Mouse (Mus musculus) heart, embryonic 11.5 days (tissue): Measurements from ENCODE around the gene Htr1d. TPM values are rescaled to one million over a fixed set of nuclear protein-coding genes. Genes with fewer than 3 reads are reported as not detected.
A peak's percentile ranks its signal among the peaks of the same experiment; 100 is the strongest.

Experiments
- ATAC-seq: fragments of 200-750 bp; cut with Nextera tagmentation; replicated peaks from 2 replicates; pipeline ENCODE4 v1.8.0; 2017; ENCODE audit warnings: moderate library complexity; ENCODE audit not compliant: insufficient number of reproducible peaks, low FRiP score, low TSS enrichment
- H3K27ac ChIP-seq: fragments of 300-500 bp; sonication (generic); 2 replicates; pipeline ENCODE4 v1.5.1; 2014; ENCODE audit warnings: mild to moderate bottlenecking, low read depth, low read length
- H3K27me3 ChIP-seq: fragments of 300-500 bp; sonication (generic); 2 replicates; pipeline ENCODE4 v1.6.1; 2014; ENCODE audit warnings: mild to moderate bottlenecking, low read length, mixed read lengths; ENCODE audit not compliant: control insufficient read depth, insufficient read depth
- H3K36me3 ChIP-seq: fragments of 300-500 bp; sonication (generic); 2 replicates; pipeline ENCODE4 v1.6.1; 2014; ENCODE audit warnings: mild to moderate bottlenecking, low read length, moderate library complexity, mixed read lengths; ENCODE audit not compliant: control insufficient read depth, insufficient read depth
- H3K4me1 ChIP-seq: fragments of 300-500 bp; sonication (generic); 2 replicates; pipeline ENCODE4 v1.6.1; 2014; ENCODE audit warnings: low read length; ENCODE audit not compliant: control insufficient read depth, insufficient read depth
- H3K4me2 ChIP-seq: fragments of 300-500 bp; sonication (generic); 2 replicates; pipeline ENCODE4 v1.6.1; 2014; ENCODE audit warnings: mild to moderate bottlenecking, moderate library complexity
- H3K4me3 ChIP-seq: fragments of 300-500 bp; sonication (generic); 2 replicates; pipeline ENCODE4 v1.5.1; 2014; ENCODE audit warnings: low read depth, low read length
- H3K9ac ChIP-seq: fragments of 300-500 bp; sonication (generic); 2 replicates; pipeline ENCODE4 v1.6.1; 2014; ENCODE audit warnings: mild to moderate bottlenecking, low read depth, low read length, moderate library complexity
- H3K9me3 ChIP-seq: fragments of 300-500 bp; sonication (generic); replicated peaks from 2 replicates; pipeline ENCODE4 v1.6.1; 2016; ENCODE audit warnings: low read length; ENCODE audit not compliant: control insufficient read depth
- WGBS: fragments of 180-500 bp; shearing (Covaris S2); extraction: QIAGEN DNeasy Blood & Tissue Kit; methylation state at CpG from one replicate; pipeline ENCODE4 v1.1.7; 2014; ENCODE audit not compliant: insufficient replicate concordance; 5-methylcytosine and 5-hydroxymethylcytosine counted together
- polyA plus RNA-seq: library from polyadenylated mRNA; unstranded; fragments of >200 nt; fragmentation: Nextera tagmentation; extraction: Ambion mirVana; gene quantifications from 2 replicates; pipeline ENCODE4 v1.2.1, GENCODE M21; 2014

Htr1d gene
- polyA plus RNA-seq, 1 experiment from 2014 or later: not detected

GRCm38 (mm10) chr4:136441354-136442043 is 18.2 kb downstream of the Htr1d start:
- ATAC-seq: no peak
- H3K4me3 ChIP-seq: no peak overlapping the region
- H3K4me1 ChIP-seq: peaks cover 5% of the 10 kb centered on the region; the same call in 1 of the 2 replicates
- no peak overlapping the region for H3K27ac ChIP-seq
- 62% methylated on average over 15 of the region's 15 CpGs for WGBS
- no peaks in the 10 kb centered on the region for H3K36me3 ChIP-seq
- H3K27me3 ChIP-seq: no peaks in the 10 kb centered on the region
- no peaks in the 10 kb centered on the region for H3K9me3 ChIP-seq
- H3K4me2 ChIP-seq: no peak overlapping the region
- H3K9ac ChIP-seq: 0 out of 2 replicates have a peak overlapping the region, but pooled peaks have one; percentile 16

- no peaks in the 10 kb centered on the region for H3K36me3 ChIP-seq
- H3K9ac ChIP-seq: no peak overlapping the region
- H3K27ac ChIP-seq: no peak overlapping the region
- WGBS: 69% methylated on average over 4 of the region's 4 CpGs
- no peak for ATAC-seq
- no peak overlapping the region for H3K4me3 ChIP-seq
- peaks cover 5% of the 10 kb centered on the region; the same call in 1 of the 2 replicates for H3K4me1 ChIP-seq
- H3K27me3 ChIP-seq: no peaks in the 10 kb centered on the region
- no peak overlapping the region for H3K4me2 ChIP-seq
- no peaks in the 10 kb centered on the region for H3K9me3 ChIP-seq
Observed at GRCm38 (mm10) chr4:136444561-136444960, 21.2 kb downstream of the Htr1d start.

GRCm38 (mm10) chr4:136449795-136450194 is 26.5 kb downstream of the Htr1d start:
- H3K9me3 ChIP-seq: no peaks in the 10 kb centered on the region
- no peak overlapping the region for H3K4me2 ChIP-seq
- ATAC-seq: no peak
- no peaks in the 10 kb centered on the region for H3K27me3 ChIP-seq
- no peaks in the 10 kb centered on the region for H3K36me3 ChIP-seq
- H3K4me1 ChIP-seq: peaks cover 7% of the 10 kb centered on the region
- H3K27ac ChIP-seq: no peak overlapping the region
- no peak overlapping the region for H3K4me3 ChIP-seq
- no peak overlapping the region for H3K9ac ChIP-seq
- WGBS: 74% methylated on average over 5 of the region's 5 CpGs

- Histone ChIP-seq H3K9ac (no peak overlapping the region), H3K4me3 (no peak overlapping the region), H3K9me3 (no peaks in the 10 kb centered on the region), H3K27me3 (no peaks in the 10 kb centered on the region), H3K36me3 (no peaks in the 10 kb centered on the region), H3K4me2 (no peak overlapping the region), H3K27ac (no peak overlapping the region), H3K4me1 (peaks cover 9% of the 10 kb centered on the region)
- WGBS: 59% methylated on average over 4 of the region's 4 CpGs
- ATAC-seq: no peak
Observed at GRCm38 (mm10) chr4:136450271-136450670, 26.9 kb downstream of the Htr1d start.

GRCm38 (mm10) chr4:136451564-136451963 is 28.2 kb downstream of the Htr1d start:
- 0 out of 2 replicates have a peak, but pooled peaks have one; percentile 31 for ATAC-seq
- Histone ChIP-seq H3K36me3 (no peaks in the 10 kb centered on the region), H3K4me3 (no peak overlapping the region), H3K9me3 (no peaks in the 10 kb centered on the region), H3K4me1 (peaks cover 10% of the 10 kb centered on the region), H3K27ac (no peak overlapping the region), H3K4me2 (peak overlapping the region; percentile 8; the same call in 1 of the 2 replicates), H3K9ac (no peak overlapping the region), H3K27me3 (no peaks in the 10 kb centered on the region)
- 11% methylated on average over 6 of the region's 6 CpGs for WGBS

GRCm38 (mm10) chr4:136452286-136452685 is 29.0 kb downstream of the Htr1d start:
- Histone ChIP-seq H3K4me1 (peaks cover 10% of the 10 kb centered on the region), H3K4me3 (no peak overlapping the region), H3K4me2 (no peak overlapping the region), H3K27me3 (no peaks in the 10 kb centered on the region), H3K36me3 (no peaks in the 10 kb centered on the region), H3K9ac (no peak overlapping the region), H3K9me3 (no peaks in the 10 kb centered on the region), H3K27ac (no peak overlapping the region)
- ATAC-seq: no peak
- 75% methylated on average over 3 of the region's 3 CpGs for WGBS

GRCm38 (mm10) chr4:136452792-136453191 is 29.5 kb downstream of the Htr1d start:
- no peak for ATAC-seq
- WGBS: 35% methylated on average over 5 of the region's 5 CpGs

GRCm38 (mm10) chr4:136454850-136455260 is 31.5 kb downstream of the Htr1d start:
- H3K4me2 ChIP-seq: peak overlapping the region; percentile 65
- H3K27me3 ChIP-seq: no peaks in the 10 kb centered on the region
- H3K9ac ChIP-seq: 0 out of 2 replicates have a peak overlapping the region, but pooled peaks have one; percentile 22
- H3K27ac ChIP-seq: no peak overlapping the region
- 4% methylated on average over 10 of the region's 10 CpGs for WGBS
- H3K36me3 ChIP-seq: no peaks in the 10 kb centered on the region
- peaks cover 10% of the 10 kb centered on the region for H3K4me1 ChIP-seq
- H3K9me3 ChIP-seq: no peaks in the 10 kb centered on the region
- peak overlapping the region; percentile 21 for H3K4me3 ChIP-seq
- no peak for ATAC-seq

More at GRCm38 (mm10) chr4:136452792-136453191, 29.5 kb downstream of the Htr1d start:
- Histone ChIP-seq H3K4me1 (peaks cover 10% of the 10 kb centered on the region), H3K4me2 (no peak overlapping the region), H3K9ac (no peak overlapping the region), H3K27me3 (no peaks in the 10 kb centered on the region), H3K9me3 (no peaks in the 10 kb centered on the region), H3K27ac (no peak overlapping the region), H3K36me3 (no peaks in the 10 kb centered on the region), H3K4me3 (no peak overlapping the region)
